Mouse (Mus musculus): ENCODE results near the gene Tesk1. TPM values are rescaled to one million over a fixed set of nuclear protein-coding genes. Genes with fewer than 3 reads are reported as not detected.
"Not testable (repeated sequence)": the region's sequence is repeated elsewhere in the genome, so short reads cannot be mapped to it uniquely, and the experiment has no call there.

The Tesk1 gene
- total RNA-seq, 2 experiments from 2014 or later: 5.7 to 6.3 TPM

DNA sequence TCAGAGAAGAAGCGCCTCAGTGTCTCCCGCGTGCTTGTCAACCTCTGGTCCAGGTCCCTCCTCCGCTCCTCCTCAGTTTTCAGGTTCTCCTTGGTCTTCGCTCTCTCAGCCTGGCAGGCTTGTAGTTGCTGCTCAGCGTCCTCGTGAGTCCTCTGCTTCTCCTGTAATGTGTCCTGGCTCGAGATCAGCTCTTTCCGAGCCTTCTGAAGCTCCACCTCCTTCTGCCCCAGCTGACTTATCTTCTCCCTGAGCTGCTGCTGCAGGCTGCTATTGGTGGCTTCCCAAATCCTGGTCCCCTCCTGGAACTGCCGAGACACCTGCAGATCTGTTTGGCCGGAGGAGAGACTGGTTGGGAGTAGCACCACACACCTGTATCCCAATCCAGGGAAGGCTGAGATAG is 10.6 kb downstream of the Tesk1 start:
- ATAC-seq (replicated peaks; ENCODE audit: poor library complexity): no peak

DNA sequence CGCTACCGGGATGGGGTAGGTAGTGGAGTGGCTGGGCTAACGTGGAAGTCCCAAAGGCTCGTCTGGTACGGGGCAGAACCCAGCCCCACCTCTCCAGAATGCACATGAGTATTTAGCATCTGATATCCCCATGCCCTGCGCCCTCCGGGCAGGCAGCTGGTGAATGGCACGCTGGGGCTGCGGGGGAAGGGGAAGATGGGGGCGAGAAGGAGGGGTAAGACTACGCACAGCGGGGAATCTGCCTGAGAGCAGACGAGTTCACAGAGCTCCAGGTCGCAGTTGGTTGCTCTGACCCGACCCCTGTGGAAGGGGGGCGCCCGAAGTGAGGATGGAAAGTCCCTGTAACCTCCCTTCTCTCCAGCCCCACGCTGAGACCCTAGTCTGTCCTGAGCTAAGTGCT is 11.7 kb downstream of the Tesk1 start:
- no peak for ATAC-seq (replicated peaks; ENCODE audit: poor library complexity)

DNA sequence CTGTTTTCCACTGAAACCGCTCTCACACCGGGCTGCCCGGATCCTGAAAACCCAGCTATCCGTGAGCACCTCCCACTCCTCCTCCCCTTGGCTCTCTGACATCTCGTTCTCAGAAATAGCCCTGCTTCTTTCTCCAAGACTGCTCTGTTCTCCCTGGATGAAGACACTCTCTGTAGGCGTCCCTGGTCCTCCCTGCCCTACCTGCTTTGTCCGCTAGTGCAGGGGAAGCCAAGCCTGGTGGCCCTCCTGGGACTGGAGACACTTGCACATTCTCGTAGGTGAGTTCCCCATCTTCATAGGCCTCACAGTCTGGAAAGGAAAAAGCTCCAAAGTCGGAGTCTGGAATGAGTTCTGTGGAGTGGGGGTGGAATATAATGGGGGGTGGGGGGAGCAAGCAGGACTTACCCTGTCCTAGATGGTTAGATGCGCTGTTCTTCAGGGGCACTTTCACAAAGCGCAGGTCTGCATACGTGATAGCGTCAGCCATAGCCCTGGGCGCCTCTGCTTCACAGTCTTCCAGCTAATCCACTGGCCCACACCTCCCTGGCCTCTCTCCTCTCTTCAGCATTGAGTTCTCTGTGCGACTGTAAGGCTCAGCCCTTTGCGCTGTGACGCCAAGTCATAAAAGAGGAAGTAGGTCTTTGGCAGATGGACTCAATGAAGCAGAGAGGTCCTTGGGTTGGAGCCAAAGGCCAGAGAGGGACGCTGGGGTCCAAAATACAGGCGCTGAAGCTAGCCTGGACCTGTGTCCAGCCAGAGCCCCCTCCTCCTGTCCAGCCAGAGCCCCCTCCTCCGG is 12.5 kb downstream of the Tesk1 start, which contains the start of gene Cd72:
TSS of gene Cd72 (minus strand) at position 588 of the 796 bp plus-strand sequence.
- ATAC-seq (replicated peaks; ENCODE audit: poor library complexity): peak; percentile 73

DNA sequence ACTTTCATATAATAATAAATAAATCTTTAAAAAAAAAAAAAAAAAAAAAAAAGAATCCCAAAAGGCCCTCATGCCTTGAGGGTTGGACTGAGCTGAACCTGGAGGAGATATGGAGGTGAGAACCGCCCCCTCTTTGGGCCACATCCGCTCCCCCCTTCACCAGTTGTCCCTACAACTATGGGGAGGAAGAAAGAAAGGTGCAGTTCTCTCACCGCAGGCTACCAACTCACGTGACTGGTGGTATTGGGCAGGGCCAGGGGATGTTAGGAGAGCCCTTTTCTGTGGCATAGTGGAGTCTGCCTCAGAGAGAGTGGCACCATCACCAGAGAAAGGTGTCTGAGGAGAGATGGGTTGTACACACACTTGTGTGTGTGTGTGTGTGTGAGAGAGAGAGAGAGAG is 14.7 kb downstream of the Tesk1 start:
- peak; percentile 24; the same call in 1 of the 2 replicates for ATAC-seq (replicated peaks; ENCODE audit: poor library complexity)

DNA sequence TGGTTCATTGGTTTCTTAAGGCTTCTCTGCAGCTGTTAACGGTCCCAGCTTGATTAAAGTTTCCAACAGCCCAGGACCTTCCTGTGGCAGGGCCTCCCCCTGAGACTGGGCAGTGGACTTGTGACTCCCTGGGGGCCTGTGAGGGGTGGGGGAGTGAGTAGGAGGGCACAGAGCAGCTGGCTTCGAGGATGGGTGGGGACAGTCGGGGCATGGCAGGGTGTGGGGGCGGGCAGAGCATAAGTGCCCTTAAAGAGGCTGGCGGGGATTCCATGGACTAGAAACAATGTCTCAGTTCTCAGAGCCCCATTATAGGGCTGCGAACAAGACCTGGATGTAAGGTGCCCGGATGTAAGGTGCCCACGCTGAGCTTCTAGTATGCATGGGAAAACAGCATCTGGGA is 15.4 kb downstream of the Tesk1 start:
- no peak; the same call in 1 of the 2 replicates for ATAC-seq (replicated peaks; ENCODE audit: poor library complexity)

DNA sequence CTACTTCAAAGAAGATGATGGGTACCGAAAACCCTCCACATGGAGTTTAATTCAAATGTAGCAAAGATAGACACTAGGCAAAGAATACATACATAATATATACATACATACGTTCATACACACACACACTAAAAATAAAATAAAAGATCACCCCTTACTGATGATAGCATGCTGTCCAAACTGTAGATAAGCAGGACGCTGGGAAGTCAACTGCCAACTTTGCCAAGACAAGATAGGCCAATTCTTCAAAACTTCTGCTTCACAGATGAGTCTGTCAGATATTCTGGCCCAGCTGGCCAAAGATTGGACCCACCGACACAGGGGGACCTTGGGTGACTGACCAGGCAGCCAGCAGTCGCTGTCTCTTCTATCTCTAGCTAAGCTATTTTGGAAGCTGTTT is 21.4 kb downstream of the Tesk1 start:
- no peak for ATAC-seq (replicated peaks; ENCODE audit: poor library complexity)

DNA sequence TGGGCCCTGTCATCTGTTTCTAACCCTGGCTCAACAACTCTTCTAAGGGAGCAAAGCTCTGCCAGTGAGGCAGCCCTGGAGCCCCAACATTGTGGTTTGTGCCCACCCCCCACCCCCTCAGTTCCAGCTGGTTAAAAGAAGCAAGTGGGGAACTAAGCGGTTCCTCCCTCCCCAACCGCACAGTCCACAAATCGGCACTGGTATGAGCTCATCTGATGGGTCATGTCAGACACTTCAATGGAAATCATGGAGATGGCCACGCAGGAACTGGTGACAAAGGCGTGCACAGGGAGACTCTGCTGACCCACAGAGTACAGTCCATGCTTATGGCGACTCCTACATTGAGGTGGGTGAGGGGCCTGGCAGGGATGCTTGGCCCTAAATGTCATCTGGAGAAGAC is 24.2 kb downstream of the Tesk1 start:
- peak; percentile 69 for ATAC-seq (replicated peaks; ENCODE audit: poor library complexity)

DNA sequence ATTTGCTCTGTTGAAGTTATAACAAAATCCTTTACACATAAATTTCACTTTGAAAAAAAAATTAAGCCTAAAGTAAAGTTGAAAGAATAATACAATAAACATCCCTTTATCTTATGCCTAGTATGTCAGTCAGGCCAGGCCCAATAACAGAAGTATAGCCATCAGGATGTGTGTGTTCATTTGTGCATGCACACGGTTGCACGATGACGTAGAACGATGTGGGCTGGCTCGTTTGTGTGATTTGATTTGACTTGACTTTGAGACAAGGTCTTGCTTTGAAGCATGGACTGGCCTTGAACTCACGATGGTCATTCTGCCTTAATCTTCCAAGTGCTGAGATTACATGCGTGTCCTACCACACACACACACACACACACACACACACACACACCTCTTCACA is 25.1 kb downstream of the Tesk1 start:
- ATAC-seq (replicated peaks; ENCODE audit: poor library complexity): no peak

DNA sequence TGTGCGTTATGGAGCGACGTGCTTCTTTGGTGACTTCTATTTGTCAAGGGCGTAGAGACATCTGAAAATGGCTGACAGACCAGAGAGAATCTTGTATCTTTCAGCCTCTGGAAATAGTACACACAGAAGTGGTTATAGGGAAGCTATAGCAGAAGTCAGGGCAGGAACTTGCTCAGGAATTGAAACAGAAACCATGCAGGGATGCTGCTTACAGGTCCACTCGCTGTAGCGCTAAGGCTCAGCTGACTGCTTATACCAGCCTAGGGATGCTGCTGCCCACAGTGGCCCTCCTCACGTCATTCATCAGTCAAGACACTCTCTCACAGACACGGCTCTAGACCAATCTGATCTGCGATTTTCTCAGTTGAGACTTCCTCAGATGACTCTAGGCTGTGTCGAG is 28.6 kb downstream of the Tesk1 start:
- 0 out of 2 replicates have a peak, but pooled peaks have one; percentile 37 for ATAC-seq (replicated peaks; ENCODE audit: poor library complexity)

DNA sequence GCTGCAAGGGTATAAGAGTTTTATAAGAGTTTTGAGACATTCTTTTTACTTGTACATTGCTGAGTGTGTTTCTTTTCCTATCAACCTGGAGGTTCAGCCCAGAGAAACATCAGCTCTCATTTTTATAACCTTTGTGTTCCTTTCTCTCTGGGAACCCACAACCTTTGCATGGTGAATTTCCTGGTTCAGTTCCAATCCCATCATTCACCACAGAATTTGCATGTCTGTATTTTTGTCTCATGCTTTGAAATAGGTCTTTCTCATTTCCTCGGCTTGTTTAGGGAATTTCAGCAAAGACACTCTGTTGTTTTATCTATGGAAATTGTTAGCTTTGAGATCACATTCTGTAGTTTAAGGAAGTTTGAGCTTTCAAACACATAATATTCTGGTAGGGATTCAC is 31.9 kb downstream of the Tesk1 start:
- no peak for ATAC-seq (replicated peaks; ENCODE audit: poor library complexity)

DNA sequence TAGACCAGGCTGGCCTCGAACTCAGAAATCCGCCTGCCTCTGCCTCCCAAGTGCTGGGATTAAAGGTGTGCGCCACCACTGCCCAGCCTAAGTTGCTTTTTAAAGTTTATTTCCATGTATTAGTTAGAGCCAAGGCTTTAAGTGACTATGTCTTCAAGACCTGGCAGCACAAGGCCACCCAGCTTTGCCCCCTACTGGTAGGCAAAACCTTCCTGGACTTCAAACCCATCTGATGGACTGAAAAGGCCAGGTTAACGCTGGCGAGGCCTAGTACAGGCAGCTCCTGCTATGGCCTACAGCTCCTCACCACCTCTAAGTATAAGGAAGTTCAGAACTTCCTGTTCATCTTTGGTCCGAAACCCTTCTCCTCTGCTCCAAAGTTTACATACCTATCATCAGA is 34.9 kb downstream of the Tesk1 start:
- peak; percentile 43; the same call in 1 of the 2 replicates for ATAC-seq (replicated peaks; ENCODE audit: poor library complexity)

DNA sequence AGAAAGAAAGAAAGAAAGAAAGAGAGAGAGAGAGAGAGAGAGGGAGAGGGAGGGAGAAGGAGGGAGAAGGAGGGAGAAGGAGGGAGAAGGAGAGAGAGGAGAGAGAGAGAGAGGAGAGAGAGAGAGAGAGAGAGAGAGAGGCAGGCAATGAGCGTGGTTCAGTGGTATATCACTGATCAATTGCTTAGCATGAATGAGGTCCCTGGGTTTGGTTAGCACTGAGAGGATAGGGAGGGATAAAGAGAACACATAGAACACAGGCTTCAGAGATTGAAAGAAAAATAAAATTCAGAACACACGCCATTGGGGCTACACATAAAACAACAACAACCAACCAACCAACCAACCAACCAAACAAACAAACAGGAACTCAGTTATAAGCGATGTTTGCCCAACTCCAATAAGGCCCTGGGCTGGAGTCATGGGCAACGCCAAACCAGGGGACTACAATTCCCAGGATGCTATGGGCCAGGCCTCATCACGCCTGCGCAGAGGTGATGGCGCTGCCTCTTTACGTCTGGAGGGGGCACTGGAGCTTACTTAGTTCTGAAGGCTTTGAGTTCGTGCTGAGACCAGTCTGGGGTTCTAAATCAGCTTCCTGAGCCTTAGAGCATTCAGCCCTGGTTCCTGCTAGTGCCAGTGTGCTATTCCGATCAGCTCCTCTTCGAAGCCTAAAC is 36.3 kb downstream of the Tesk1 start:
- peak; percentile 91 for ATAC-seq (replicated peaks; ENCODE audit: poor library complexity)

DNA sequence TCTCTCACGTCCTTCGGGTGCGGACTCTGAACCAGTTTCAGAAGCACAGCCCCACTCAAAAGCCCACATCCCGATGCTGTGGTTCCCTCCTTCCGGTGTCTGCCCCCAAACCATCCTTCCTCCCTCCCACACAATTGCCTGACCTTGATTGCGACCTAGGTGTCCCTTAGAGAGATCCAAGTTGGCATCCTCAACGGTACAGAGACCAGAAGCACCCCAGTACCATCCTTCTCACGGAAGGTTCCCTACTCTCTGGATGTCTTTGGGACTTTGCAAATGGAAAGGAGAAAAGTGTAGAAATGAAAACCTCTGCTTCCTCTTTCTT is 36.8 kb downstream of the Tesk1 start:
- ATAC-seq (replicated peaks; ENCODE audit: poor library complexity): peak; percentile 20; the same call in 1 of the 2 replicates

DNA sequence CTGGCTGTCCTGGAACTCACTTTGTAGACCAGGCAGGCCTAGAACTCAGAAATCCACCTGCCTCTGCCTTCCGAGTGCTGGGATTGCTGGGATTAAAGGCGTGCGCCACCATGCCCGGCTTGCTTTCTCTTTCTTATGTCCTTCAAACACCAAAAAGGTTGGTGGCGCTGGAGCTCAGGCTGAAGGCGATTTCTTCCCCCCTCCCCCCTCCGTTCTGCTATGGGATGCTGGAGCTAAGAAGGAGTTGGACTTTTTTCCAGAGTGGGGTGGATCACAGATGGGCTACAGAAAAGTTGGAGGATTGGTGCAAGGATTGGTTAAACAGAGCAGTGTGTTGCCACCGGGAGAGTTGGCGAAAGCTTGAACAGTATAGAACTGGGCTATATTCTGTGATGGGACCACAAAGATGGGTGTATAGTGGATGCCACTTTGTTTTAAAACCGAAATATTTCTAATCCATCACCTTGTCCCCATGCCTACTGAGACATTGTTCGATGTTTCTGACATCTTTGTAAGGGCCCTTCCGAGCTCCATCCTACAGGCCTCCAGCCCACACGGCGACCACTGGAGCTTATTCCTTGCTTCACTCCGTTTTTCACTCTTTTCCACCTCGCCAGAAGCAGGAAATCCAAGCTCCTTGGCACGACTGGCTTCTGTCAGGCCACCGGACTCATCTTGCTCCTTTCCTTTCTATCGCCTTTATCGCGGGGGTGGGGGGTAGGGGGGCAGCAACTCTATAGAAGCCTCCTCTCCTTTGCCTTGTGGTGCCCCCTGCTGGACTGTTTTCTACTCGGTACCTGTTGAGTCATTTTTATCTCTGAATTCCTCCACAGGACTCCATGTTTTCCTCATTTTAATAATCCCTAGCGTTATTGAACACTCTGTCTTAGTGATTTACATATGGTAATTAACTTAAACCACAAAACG is 37.4 kb downstream of the Tesk1 start:
- ATAC-seq (replicated peaks; ENCODE audit: poor library complexity): peak; percentile 51

DNA sequence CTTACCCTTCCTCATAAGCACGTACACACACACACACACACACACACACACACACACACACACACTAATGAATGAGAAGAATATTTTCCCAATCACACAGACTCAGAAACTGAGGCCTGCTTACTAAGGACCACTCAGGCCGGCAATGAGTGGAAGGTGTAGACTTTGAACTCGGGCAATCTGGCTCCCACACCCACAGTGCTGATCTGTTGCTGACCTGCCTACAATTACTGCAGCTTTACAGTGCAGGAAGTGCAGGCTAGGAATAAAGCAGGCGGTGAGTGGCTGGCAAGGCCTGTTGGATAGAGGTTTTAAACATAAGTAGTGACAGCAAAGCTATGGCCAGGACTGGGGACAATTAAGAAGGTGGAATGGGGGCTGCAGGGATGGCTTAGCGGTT is 39.2 kb downstream of the Tesk1 start:
- no peak for ATAC-seq (replicated peaks; ENCODE audit: poor library complexity)

DNA sequence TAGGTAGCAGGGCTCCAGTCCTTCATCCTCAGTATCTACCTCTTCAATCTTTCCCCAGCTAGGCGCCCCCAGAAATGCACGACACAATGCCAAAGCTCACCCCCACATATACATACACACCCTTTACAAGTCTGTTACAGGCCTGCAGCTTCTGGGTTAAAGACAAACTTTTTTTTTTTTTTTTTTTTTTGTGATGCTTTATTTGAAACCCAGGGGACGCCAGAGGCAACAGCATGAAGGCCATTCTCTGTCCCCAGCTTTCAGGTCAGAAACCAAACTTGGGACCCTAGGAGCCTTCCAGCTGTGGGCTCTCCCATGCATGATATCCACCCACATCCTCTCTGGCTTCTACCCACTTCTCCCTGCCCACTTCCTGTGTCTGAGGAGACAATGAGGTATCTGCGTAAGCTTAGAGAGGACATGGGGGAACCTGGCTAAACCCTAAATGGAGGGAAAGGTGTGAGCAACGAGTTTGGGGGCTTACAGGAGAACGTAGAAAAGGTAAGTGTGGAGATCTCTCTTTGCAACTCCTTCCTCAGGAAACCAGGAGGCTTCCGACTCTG is 40.2 kb downstream of the Tesk1 start:
- peak; percentile 38 for ATAC-seq (replicated peaks; ENCODE audit: poor library complexity)

DNA sequence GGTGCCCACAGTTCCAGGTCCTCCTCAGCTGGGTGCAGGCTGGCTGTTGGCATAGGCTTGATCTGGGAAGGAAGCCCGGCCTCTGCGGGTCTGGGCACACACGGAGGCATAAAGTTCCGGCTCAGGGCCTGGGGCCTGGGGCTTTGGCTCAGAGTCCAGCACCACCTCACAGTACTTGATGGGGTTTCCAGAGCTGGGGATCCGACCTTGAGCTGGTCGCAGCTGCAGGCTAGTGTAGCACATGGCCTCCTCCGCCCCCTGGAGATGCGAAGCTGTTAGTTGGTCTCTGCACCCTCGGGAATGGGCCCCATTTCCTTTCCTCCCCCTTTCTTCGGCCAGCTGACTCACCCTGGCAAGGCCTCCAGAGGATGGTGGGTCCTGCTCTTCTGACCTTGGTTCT is 40.9 kb downstream of the Tesk1 start:
- ATAC-seq (replicated peaks; ENCODE audit: poor library complexity): no peak

DNA sequence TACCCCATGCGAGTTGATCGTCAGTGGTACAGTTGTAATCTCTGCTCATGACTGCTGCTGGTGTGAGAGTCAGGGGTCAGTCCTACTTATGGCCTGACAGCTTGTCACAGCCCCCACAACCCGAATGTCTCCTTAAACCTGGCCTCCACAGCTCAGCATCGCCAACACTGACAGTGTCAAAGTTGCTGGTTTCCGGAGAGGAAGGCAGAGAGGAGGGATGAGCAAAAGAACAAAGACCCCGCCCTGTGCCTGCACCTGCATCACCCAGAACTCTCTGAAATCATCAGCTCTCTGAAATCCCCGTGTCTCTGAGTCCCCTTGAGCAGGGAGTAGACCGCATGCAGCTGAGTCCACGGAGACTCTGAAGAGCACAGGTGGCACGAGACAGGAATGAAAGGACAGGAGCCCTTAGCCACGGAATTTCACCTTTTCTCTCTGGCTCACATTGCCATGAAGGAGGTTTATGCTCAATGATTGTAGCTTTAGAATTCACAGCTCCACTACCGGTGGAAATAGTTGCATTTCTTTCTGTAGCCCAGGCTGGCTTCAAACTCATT is 41.9 kb downstream of the Tesk1 start, which contains the start of gene Sit1:
TSS of gene Sit1 (minus strand) at position 200 of the 557 bp plus-strand sequence.
- ATAC-seq (replicated peaks; ENCODE audit: poor library complexity): no peak

DNA sequence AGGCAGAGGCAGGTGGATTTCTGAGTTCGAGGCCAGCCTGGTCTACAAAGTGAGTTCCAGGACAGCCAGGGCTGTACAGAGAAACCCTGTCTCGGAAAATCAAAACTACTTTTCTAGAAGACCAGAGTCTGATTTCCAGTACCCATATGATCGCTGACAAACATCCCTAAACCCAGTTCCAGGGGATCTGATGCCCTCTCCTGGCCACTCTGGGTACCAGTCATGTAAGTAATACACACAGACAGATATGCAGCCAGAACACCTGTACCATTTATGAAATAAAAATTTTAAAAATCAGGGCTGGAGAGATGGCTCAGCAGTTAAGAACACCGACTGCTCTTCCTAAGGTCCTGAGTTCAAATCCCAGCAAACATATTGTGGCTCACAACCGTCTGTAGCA is 43.9 kb downstream of the Tesk1 start:
- not testable (repeated sequence) for ATAC-seq (replicated peaks; ENCODE audit: poor library complexity)

DNA sequence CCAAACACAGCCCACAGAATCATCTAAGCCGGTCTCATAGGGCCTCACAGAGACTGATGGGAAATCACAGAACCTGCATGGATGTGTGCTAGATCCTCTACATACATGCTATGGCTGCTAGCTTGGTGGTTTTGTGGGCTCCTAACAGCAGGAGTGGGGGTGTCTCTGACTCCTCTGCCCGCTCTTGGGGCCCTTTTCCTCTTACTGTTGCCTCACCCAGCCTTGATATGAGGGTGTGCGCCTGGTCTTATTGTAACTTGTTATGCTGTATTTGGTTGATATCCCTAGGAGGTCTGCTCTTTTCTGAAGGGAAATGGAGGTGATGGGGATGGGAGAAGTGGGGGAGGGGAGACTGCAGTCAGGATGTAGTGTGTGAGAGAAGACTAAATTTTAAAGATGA is 47.9 kb downstream of the Tesk1 start:
- ATAC-seq (replicated peaks; ENCODE audit: poor library complexity): no peak

DNA sequence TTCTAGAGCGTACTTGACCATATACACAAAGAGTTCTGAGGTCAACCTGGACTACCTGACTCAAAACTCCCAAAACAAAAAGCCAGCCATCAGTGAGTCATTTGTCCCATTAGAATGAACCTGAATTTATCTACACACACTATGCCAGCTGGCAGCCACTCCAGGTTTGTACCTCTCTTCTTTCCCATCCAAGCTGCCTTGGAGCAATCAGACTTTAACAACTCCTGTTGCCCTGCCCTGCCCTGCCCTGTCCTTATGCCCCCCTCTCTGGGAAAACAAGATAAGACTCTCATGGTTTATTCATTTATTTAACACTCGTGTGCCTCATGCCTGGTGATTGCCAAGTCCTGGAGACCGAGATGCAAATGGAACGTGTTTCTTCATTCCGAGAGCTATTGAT is 49.1 kb downstream of the Tesk1 start:
- ATAC-seq (replicated peaks; ENCODE audit: poor library complexity): peak; percentile 30
